Mouse (Mus musculus) lung, embryonic 14.5 days (tissue): ENCODE measurements around the gene Cpa2. TPM values are rescaled to one million over a fixed set of nuclear protein-coding genes. Genes with fewer than 3 reads are reported as not detected.

Source experiments
- ATAC-seq: fragments of 200-750 bp; cut with Nextera tagmentation; 2 replicates; pipeline ENCODE4 v1.8.0; 2017; ENCODE audit warnings: mild to moderate bottlenecking, moderate TSS enrichment, moderate library complexity; ENCODE audit not compliant: insufficient read depth
- DNase-seq: peaks from one replicate; pipeline ENCODE4 v3.0.0-alpha.2; 2015
- H3K27ac ChIP-seq: fragments of 300-500 bp; sonication (generic); 2 replicates; pipeline ENCODE4 v1.5.1; 2014; ENCODE audit warnings: low read depth, mild to moderate bottlenecking, moderate library complexity
- H3K27me3 ChIP-seq: fragments of 300-500 bp; sonication (generic); 2 replicates; pipeline ENCODE4 v1.6.1; 2014; ENCODE audit warnings: low read length, control low read depth; ENCODE audit not compliant: insufficient read depth
- H3K36me3 ChIP-seq: fragments of 300-500 bp; sonication (generic); 2 replicates; pipeline ENCODE4 v1.6.1; 2014; ENCODE audit warnings: control low read depth; ENCODE audit not compliant: insufficient read depth
- H3K4me1 ChIP-seq: fragments of 300-500 bp; sonication (generic); 2 replicates; pipeline ENCODE4 v1.6.1; 2014; ENCODE audit warnings: antibody characterized with exemption, control low read depth; ENCODE audit not compliant: insufficient read depth
- H3K4me2 ChIP-seq: fragments of 300-500 bp; sonication (generic); 2 replicates; pipeline ENCODE4 v1.6.1; 2014; ENCODE audit warnings: mild to moderate bottlenecking
- H3K4me3 ChIP-seq: fragments of 300-500 bp; sonication (generic); 2 replicates; pipeline ENCODE4 v1.5.1; 2014; ENCODE audit warnings: low read depth, low read length
- H3K9ac ChIP-seq: fragments of 300-500 bp; sonication (generic); 2 replicates; pipeline ENCODE4 v1.6.1; 2014
- H3K9me3 ChIP-seq: fragments of 300-500 bp; sonication (generic); 2 replicates; pipeline ENCODE4 v1.6.1; 2016; ENCODE audit warnings: low read depth, low read length, control low read depth
- CTCF ChIP-seq: IDR thresholded peaks from 2 replicates; pipeline ENCODE4 v1.5.1; 2016; ENCODE audit warnings: antibody characterized with exemption, low read depth
- WGBS: fragments of 180-500 bp; shearing (Covaris S2); extraction: QIAGEN DNeasy Blood & Tissue Kit; methylation state at CpG from one replicate; pipeline ENCODE4 v1.1.7; 2014; 5-methylcytosine and 5-hydroxymethylcytosine counted together
- polyA plus RNA-seq: library from polyadenylated mRNA; unstranded; fragments of >200 nt; fragmentation: Nextera tagmentation; extraction: Ambion mirVana; gene quantifications from 2 replicates; pipeline ENCODE4 v1.2.1, GENCODE M21; 2014

The Cpa2 gene
- polyA plus RNA-seq, 1 experiment from 2014 or later, result 7.2 TPM

GRCm38 (mm10) chr6:30553381-30554010, 12.1 kb downstream of the Cpa2 start:
- ATAC-seq (no peak), DNase-seq (no peak)
- H3K4me2 ChIP-seq, result no peak overlapping the region
- H3K9ac ChIP-seq, result no peak overlapping the region
- H3K4me3 ChIP-seq, result no peak overlapping the region
- no peaks in the 10 kb centered on the region for H3K27me3 ChIP-seq
- no peaks in the 10 kb centered on the region for H3K9me3 ChIP-seq
- peaks cover 14% of the 10 kb centered on the region for H3K4me1 ChIP-seq
- no peaks in the 10 kb centered on the region for H3K36me3 ChIP-seq
- H3K27ac ChIP-seq, result 0 out of 2 replicates have a peak overlapping the region, but pooled peaks have one; percentile 26
- 65% methylated on average over 7 of the region's 7 CpGs for WGBS
- no peak for TF ChIP-seq CTCF

- Histone ChIP-seq H3K9ac (no peak overlapping the region), H3K4me2 (no peak overlapping the region), H3K4me3 (no peak overlapping the region), H3K4me1 (peaks cover 12% of the 10 kb centered on the region), H3K9me3 (no peaks in the 10 kb centered on the region), H3K27me3 (no peaks in the 10 kb centered on the region), H3K27ac (0 out of 2 replicates have a peak overlapping the region, but pooled peaks have one; percentile 26), H3K36me3 (no peaks in the 10 kb centered on the region)
- WGBS, result 88% methylated on average over 5 of the region's 5 CpGs
- DNase-seq (no peak), ATAC-seq (no peak)
- TF ChIP-seq CTCF, result no peak
These were observed 12.7 kb downstream of the Cpa2 start for GRCm38 (mm10) chr6:30554092-30554491.

- Histone ChIP-seq H3K27me3 (no peaks in the 10 kb centered on the region), H3K27ac (no peak overlapping the region), H3K4me1 (peaks cover 8% of the 10 kb centered on the region), H3K36me3 (no peaks in the 10 kb centered on the region), H3K4me3 (no peak overlapping the region), H3K9me3 (no peaks in the 10 kb centered on the region), H3K9ac (no peak overlapping the region), H3K4me2 (no peak overlapping the region)
- WGBS, result 89% methylated on average over 5 of the region's 5 CpGs
- DNase-seq (no peak), ATAC-seq (no peak)
- TF ChIP-seq CTCF, result no peak
These were observed 13.3 kb downstream of the Cpa2 start for GRCm38 (mm10) chr6:30554621-30555170.

- Histone ChIP-seq H3K9me3 (no peaks in the 10 kb centered on the region), H3K4me2 (no peak overlapping the region), H3K27me3 (no peaks in the 10 kb centered on the region), H3K27ac (no peak overlapping the region), H3K36me3 (no peaks in the 10 kb centered on the region), H3K9ac (no peak overlapping the region), H3K4me3 (no peak overlapping the region), H3K4me1 (peaks cover 6% of the 10 kb centered on the region; the same call in 1 of the 2 replicates)
- no peak for DNase-seq
- no peak for ATAC-seq
- TF ChIP-seq CTCF, result no peak
- WGBS, result 22% methylated on average over 4 of the region's 9 CpGs
These were observed 14.7 kb downstream of the Cpa2 start for GRCm38 (mm10) chr6:30556080-30556479.

- Histone ChIP-seq H3K9me3 (no peaks in the 10 kb centered on the region), H3K4me1 (no peaks in the 10 kb centered on the region), H3K9ac (no peak overlapping the region), H3K27ac (no peak overlapping the region), H3K36me3 (no peaks in the 10 kb centered on the region), H3K4me3 (no peak overlapping the region), H3K27me3 (no peaks in the 10 kb centered on the region), H3K4me2 (no peak overlapping the region)
- TF ChIP-seq CTCF, result no peak
- DNase-seq, result no peak
- 50% methylated on average over 1 of the region's 1 CpGs for WGBS
- no peak for ATAC-seq
These were observed 18.3 kb downstream of the Cpa2 start for GRCm38 (mm10) chr6:30559726-30560125.

GRCm38 (mm10) chr6:30562132-30562531, 20.8 kb downstream of the Cpa2 start:
- Histone ChIP-seq H3K4me1 (no peaks in the 10 kb centered on the region), H3K27me3 (no peaks in the 10 kb centered on the region), H3K9me3 (no peaks in the 10 kb centered on the region), H3K27ac (no peak overlapping the region), H3K4me2 (no peak overlapping the region), H3K9ac (no peak overlapping the region), H3K36me3 (no peaks in the 10 kb centered on the region), H3K4me3 (no peak overlapping the region)
- WGBS, result 66% methylated on average over 4 of the region's 4 CpGs
- no peak for TF ChIP-seq CTCF
- no peak for ATAC-seq
- no peak for DNase-seq

GRCm38 (mm10) chr6:30563575-30563974, 22.2 kb downstream of the Cpa2 start:
- WGBS, result 57% methylated on average over 6 of the region's 6 CpGs
- H3K27me3 ChIP-seq, result no peaks in the 10 kb centered on the region
- H3K36me3 ChIP-seq, result no peaks in the 10 kb centered on the region
- H3K4me2 ChIP-seq, result no peak overlapping the region
- H3K9ac ChIP-seq, result no peak overlapping the region
- no peak for TF ChIP-seq CTCF
- no peaks in the 10 kb centered on the region for H3K9me3 ChIP-seq
- no peak overlapping the region for H3K4me3 ChIP-seq
- no peak overlapping the region for H3K27ac ChIP-seq
- ATAC-seq (no peak), DNase-seq (no peak)
- H3K4me1 ChIP-seq, result no peaks in the 10 kb centered on the region
